Mouse (Mus musculus) cerebellum, adult 11 months (tissue): ENCODE measurements around the gene Tbx1.

ENCODE experiments used
- DNase-seq: peaks from one replicate; pipeline ENCODE4 v3.0.0; 2022

The Tbx1 gene

GRCm38 (mm10) chr16:18622019-18622418, 31.5 kb upstream of the Tbx1 start, which contains the start of gene Gp1bb:
Gp1bb (minus strand) TSS chr16:18622403.
- no peak for DNase-seq

GRCm38 (mm10) chr16:18621362-18622001, 31.0 kb upstream of the Tbx1 start:
- peak; percentile 32 for DNase-seq

DNA sequence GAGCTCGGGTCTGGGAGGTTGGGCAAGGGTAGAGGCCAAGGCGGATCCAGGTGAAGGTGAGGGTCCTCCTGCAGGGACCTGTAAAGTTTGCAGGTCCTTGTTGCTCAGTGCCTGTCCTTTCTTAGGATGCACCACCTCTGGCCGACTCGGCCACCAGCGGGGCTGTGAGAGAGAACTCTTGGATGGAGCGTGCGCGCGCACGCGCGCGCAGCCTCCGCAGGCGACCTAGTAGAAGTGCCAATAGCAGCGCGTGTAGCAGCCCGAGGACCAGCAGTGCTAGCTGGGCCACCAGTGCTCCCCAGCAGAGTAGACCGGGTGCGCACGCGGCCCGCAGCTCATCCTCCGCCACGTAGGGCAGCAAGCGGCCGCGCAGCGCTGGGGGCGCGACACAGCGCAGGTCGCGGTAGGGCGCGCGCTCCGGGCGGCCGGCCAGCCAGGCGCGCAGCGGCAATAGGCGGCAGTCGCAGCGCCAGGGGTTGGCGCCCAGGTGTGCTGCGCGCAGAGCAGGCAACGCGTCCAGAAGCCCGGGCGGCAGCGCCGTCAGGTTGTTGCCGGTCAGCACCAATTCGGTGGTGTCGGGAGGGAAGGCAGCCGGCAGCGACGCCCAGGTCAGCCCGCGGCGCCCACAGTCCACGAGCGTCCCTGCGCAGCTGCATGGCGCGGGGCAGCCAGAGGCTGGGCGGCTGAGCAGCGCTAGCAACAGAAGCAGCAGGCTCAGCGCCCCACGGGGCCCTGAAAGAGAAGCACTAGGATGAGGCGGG, 30.3 kb upstream of the Tbx1 start:
- DNase-seq, result peak; percentile 59

- no peak for DNase-seq
These were observed 29.7 kb upstream of the Tbx1 start for GRCm38 (mm10) chr16:18620201-18620600.

DNA sequence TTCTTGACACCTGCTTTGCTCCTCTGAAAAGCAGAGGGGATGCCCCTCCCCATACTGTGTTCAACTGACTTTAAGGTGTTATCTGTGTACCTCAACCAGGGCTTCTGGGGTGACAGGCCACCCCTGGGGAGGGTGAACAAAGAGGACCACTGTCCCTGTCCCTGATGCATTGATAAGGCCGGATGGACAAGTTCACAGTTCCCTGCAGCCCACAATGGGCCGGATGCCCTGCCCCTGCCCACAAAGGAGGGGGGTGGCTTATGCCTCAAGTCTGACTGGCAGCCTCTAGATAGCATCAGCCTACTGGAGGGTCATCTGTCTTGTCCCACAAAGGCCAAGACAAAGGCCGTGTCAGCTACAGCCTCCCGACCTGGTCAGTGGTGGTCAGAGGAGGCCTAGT, 28.6 kb upstream of the Tbx1 start:
- DNase-seq, result no peak

- no peak for DNase-seq
These were observed 27.8 kb upstream of the Tbx1 start for GRCm38 (mm10) chr16:18618297-18618696.

GRCm38 (mm10) chr16:18617370-18618065, 27.0 kb upstream of the Tbx1 start:
- DNase-seq, result peak; percentile 89

DNA sequence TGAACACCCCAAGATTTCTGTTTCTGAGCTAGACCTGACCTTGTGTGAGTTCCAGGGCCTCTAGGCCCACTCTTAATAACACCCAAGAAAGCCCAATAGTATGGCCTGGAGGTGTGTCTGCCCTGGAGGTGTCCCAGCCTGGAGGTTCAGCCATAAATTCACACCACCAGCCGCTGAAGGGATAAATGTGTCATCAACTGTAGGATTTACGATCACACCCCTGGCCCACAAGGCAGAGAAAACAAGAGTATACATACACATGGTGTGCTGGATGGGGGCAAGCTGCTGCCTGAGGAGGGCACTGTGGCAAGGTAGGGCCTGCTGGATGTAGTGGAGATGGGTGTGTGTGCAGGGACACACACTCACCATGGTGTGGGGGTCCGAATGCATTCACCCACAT, 22.8 kb upstream of the Tbx1 start:
- DNase-seq, result no peak

GRCm38 (mm10) chr16:18611752-18612151, 21.3 kb upstream of the Tbx1 start:
- no peak for DNase-seq

DNA sequence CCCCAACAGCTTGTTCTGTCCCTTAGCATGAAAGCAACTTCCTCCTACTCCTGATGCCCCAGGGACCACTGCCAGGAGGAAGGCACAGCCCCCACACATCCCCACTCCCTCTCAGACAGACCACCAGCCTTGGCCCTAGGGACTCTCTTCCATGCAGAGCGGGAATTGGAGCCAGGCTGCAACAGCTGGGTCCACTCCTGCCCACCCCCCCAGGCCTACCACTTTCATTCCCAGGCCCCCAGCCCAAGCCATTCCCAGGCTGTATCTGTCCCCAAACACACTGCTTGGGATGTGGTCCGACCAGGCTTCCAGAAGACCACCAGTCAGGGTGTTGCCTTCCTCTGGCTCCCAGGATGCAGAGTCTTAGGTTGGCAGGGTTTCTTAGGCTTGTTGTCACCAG, 18.6 kb upstream of the Tbx1 start:
- no peak for DNase-seq

DNA sequence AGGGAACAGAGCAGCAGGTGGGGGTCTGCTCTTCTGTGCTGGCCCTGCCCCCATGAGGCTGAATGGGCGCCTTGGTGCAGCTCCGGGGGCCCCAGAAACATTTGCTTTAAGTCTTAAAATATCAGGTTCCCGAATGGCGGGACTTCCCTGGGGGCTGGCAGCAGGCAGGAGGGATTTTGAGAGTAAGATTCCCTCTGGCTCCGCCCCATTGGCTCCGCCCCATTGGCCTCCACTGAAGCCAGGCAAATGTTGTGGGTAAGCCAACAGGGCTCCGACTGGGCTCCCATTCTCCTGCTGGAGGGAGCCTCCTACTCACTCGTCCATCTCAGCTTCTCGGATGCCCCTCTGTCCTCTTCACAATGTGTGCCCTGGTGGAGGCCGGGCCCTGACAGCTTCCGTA, 17.8 kb upstream of the Tbx1 start:
- no peak for DNase-seq

DNA sequence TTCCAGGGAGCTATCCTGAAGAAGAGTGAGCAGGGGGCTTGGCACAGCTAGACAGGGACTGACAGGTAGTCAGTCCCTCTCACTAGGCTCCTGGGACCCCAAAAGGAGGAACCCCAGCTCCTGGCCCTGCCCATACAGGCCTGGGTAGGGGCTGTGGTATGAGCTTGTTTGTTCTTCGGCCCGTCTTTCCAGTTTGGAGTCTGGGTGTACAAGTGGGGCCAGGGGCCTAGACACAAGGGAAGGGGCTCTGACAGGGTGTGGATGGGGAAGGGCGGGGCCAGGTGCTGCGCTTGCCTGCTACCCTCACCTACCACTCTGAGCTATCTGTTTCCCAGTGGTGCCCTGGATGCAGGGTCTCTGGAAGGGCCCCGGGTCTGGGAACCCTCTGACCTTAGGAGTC, 15.2 kb upstream of the Tbx1 start:
- no peak for DNase-seq

GRCm38 (mm10) chr16:18604267-18604701, 13.8 kb upstream of the Tbx1 start:
- DNase-seq, result no peak

DNA sequence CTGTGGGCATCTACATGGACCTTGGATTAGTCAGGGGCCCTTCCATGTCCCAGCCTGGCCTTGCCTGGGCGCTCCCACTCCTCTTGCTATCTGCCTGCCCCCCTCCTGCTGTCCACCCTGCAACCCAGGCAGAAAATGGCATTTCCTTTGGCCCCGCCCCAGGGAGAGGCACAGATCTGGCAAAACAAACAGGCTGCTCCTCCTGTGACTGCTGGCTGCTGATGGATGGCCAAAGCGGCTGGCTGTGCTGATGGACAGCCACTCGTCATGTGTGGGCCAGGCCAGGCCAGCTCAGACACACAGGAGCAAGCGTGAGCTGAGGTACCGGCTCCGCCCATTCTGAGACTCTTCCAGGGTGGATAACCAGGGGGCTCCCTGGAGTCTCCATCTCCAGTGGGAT, 11.0 kb upstream of the Tbx1 start:
- no peak for DNase-seq

DNA sequence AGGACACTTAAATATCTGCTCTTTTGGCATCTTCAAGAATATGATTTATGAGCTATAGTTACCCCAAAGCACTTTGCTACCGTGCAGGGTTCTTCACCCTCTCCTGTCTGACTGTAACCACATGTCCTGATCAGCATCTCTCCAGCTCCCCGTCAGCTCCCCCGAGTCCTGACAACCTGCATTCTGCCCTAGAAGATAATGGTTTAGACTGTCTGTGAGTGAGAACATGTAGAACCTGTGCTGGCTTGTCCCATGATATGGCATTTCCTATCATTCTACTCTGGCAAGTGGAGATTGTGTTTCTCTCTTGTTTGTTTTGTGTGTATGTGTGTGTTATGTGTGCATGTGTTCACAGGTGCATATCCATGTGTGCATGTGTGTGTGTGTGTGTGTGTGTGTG, 7.5 kb upstream of the Tbx1 start:
- DNase-seq, result no peak

DNA sequence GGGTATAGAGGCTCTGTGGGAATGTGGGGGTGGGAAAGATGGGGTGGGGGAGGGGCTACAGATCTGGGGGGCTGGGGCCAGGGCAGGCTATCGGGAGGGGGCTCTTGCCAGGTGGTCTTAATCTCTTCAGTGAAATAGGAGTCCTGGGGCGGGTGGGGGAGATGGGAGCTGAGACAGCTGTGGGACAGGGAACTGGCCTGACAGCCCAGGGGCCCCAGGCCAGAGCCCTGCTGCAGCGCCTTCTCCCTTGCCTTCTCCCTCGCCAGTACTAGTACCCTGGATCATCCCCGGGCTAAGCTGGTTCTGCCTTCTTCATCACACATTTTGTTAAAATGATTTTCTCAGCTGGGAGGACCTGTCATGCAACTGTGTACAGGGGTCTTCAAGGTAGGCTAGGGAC, 5.8 kb upstream of the Tbx1 start:
- no peak for DNase-seq

DNA sequence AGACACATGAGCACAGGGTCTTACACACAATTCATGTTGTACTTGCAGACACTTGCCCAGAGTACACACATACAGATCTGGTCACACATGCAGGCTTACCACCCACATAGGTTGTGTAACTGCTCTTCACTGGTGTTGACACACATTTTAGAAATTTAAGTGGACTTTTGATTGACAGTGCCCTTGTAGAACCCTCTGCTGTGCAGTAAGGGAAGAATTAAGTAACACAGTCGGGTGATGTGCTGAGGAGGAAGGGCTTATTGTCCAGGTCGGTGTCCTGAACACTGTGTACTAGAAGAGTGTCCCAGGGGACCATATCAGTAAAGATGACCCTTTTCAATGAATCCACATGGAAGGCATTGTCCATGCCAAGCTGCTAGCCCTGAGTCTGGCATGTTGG, 3.5 kb upstream of the Tbx1 start:
- DNase-seq, result no peak

DNA sequence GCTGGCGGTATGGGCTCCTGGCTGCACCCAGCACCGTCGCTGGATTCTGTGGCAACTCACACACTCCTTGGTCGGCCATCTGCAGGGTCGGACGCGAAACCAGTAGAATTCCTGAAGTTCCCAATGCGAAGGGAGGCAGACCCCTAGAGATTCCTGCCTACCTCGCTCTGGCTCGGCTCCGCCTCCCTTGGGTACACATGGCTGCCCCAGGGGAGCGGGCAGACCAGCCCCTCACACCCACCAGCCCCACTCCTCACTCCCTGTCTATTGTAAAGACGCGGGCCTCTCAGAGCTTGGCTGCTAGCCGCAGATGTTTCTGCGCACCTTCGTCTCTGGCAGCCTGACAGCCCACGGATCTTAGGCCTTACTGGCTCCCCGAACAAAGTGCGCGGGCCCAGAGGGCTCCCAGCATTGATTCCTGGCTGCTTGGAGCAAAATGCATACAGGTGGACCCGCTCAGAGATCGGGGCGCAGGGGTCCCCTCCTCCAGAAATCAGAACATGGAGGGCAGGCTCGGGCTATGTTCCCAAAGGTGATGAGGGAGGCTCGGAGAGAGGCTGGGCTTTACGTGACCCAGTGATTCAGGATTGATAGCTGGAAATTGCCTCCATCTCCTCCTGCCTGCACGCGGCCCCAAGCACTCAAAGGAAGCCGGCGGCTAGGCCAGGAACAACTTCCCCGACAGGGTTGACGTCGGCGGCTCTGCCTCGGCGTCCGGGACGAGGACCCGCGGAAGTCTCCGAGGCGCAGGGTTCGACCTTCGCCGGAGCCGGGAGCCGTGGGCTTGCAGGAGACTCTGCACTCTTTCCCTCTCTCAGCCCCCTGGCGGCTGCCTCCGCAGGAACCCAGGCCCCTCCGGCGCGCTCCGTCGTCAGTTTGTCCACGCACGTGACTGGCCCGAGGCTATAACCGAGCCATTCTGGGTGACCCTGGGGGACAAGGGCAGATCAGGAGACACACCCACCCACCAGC, 862 bp upstream of the Tbx1 start:
- no peak for DNase-seq

- no peak for DNase-seq
These were observed 1.3 kb downstream of the Tbx1 start for GRCm38 (mm10) chr16:18589080-18589621.

GRCm38 (mm10) chr16:18588738-18589055, 1.8 kb downstream of the Tbx1 start:
- DNase-seq, result no peak

GRCm38 (mm10) chr16:18587847-18588737, 2.4 kb downstream of the Tbx1 start:
- no peak for DNase-seq
